14 mouse cellular contexts compared by ENCODE assay signal in genomic region chr6:114074929-114075328, GRCm38 (mm10).
"Had no signal": no experiment of that assay in that cellular context is flagged by ENCODE, and none has a peak within 500 bp of the region (broad histone marks: within the 10 kb centered on the region; RNA-seq: fewer than 3 reads in every experiment).

No protein-coding gene starts in this region.

- DNase-seq: gastrocnemius, adult 2 months; gastrocnemius, postnatal 10 days; gastrocnemius, postnatal 25 days; heart, adult 18-20 months; heart, postnatal 10 days; heart, postnatal 4 days; kidney, adult 11 months; kidney, adult 2 months; kidney, adult 9 months; kidney, postnatal 14 days; kidney, postnatal 36 days; layer of hippocampus, adult 9-11 months; layer of hippocampus, postnatal 36 days; left cerebral cortex, postnatal 4 days had no signal
